Mouse (Mus musculus) adrenal gland (tissue): ENCODE data around the gene Tmem171.

Source experiments
- intact Hi-C: fragments of 180-260 bp; cut with DNase I; formaldehyde crosslinking; loops from one replicate; pipeline ENCODE4 v1.15.1; 2025
- long read RNA-seq, 2 experiments: library from polyadenylated mRNA; unstranded; transcript quantifications; one replicate each; pipeline ENCODE4 v2.0.0; 2020; ENCODE audit warnings: borderline replicate concordance in 1 of 2; ENCODE audit not compliant: insufficient replicate concordance in 1 of 2

Gene Tmem171
- long read RNA-seq, experiment 1: 0 reads
- long read RNA-seq, experiment 2: 0 reads

DNA sequence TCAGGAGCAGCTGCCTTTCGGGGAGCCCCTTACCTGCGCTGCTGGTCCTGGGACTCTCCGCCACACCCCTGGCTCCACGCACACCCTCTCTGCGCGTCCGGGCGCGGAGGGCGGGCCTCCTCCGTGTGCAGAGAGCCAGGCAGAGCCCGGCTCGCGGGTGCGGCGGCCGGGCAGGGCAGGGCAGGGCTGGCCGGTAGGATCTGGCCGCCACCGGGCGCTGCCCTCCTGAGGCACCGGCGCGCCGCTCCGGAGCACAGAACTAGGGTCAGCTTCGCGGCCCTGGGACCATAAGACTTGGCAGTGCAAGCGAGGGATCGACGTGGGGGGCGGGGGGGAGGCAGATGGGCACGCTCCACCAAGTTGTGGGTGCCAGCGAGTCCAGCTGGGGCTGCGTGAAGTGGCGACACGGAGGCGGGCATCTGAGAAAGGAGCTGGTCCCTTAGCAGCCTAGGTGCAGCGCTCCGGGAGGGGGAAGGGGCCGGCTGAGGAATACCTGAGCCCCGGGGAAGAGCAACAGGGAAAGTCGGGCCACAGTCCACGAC lies at the start of gene Tmem171:
Gene Tmem171, minus strand, starts transcription at position 62 of the 542 bp plus-strand sequence.
- intact Hi-C loops: no loop called here

DNA sequence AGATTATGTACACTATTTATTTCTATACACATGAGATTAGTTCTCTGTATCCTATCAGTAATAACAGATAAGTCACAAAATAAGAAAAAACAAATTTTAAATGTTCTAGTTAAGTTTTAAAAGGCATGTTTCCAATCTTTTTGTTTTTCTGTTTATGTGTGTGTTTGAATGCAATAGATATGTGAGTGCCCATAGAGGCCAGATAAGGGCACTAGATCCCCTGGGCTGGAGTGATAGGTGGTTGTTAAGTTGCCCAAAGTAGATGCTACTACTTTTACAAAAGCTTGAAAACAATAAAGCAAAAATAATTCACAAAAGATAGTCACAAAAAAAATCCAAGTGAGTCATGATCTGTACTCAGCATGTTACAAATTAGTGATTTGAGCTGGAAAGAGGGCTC lies 49.2 kb upstream of the Tmem171 start:
- intact Hi-C loops: no loop called here

DNA sequence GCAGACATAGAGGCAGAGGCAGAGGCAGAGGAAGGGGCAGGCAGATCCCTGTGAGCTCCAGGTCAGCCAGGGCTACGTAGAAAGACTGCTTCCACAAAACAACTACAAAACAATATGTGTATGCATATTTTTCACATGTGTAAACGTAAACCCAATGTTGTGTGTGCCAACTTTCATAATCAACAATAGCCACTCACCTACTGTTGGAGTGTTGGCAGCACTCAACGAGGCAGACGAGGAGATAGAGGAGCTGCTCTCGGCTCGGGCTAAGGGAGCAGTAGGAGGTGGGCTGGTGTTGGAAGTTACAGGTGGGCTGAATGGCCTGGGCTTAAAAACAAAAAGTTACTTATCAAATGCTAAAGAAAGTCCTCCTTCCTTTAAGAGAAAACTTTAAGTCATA lies 48.6 kb upstream of the Tmem171 start:
- intact Hi-C loops: no loop called here

DNA sequence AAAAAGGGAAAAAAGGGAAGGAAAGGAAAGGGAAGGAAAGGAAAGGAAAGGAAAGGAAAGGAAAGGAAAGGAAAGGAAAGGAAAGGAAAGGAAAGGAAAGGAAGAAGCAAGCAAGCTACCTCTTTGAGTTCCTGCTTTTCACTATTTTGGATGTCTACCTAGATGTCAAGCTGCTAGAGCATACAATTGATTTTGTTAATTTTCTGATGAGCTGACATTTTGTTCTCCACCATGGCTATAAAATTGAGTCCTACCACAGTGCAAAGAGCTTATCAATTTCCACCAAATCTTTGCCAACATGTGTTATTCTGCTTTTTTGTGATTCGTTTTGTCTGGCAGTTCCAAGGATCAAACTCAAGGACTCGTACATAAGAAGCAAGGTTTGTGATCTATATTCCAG lies 43.6 kb upstream of the Tmem171 start:
- intact Hi-C loops: no loop called here

DNA sequence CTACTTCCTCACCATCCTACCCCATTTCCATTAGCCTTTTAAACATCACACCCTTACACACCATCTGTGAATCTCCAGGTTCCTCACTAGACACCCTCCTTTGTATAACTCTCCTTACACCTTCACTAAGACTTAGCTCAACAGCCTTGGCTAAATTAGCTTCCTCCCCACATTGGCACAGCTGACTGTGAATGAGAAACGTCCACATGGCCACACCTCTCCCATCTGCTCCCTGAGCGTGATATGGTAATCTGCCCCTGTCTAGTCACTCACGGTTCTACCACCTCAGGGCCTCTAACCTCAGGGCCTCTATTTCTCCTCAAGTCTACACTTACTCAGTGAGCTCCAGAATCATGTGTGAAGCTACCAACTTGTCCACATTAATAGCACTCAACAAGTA lies 38.7 kb upstream of the Tmem171 start:
- intact Hi-C loops: no loop called here

DNA sequence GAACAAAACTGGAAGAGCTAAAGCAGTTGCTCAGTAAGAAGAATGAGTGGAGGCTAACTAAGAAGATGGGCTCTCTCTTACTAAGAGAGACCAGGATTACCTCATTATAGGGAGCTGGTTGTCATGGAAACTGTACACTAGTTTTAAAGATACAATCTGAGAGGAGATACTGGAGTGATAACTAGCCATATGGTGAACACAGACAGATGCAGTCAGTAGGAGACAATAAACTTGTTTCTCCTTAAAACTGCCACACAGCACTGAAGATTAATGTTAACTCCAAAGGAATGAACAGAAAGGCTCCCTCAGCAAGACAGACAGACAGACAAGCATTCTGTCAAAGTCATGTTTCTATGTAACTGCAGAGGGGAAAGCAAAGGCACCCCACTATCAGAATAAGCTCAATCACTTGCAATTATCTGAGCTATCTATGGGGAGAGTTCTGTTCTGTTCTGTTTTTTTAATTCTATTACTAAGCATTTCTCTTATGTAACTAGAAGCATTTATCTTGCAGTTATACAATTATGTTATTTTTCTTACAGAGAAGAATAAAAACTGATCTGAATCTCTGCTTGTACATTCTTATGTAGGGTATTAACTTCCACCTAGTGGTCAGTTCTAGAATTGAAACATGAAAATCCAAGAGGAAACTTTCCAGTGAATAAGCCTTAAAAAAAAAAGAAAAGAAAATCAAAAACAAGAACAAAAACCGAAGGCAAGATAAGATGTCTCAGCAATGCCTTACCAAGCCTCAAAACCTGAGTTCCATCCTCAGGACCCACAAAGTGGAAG lies 34.8 kb upstream of the Tmem171 start:
- intact Hi-C loops: loop anchor here (10.0 kb wide), 1 partner anchor 135 kb away; no protein-coding TSS in a partner anchor

DNA sequence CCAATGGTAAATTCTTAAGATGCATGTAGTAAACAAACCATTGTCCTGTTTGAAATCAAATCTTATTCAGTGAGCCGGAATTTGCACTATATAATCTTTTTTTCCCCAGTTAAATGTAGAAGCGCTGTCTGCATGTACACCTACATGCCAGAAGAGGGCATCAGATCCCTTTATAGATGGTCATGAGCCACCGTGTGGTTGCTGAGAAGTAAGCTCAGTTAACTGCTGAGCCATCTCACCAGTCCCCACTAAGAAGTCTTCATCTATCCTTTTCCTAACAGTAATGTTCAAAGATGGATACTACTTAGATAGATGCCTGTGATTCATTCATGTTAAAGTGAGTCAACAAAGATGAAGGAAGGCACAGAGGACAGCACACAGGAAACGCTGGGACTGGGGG lies 31.9 kb upstream of the Tmem171 start:
- intact Hi-C loops: loop anchor here (10.0 kb wide), 1 partner anchor 132 kb away; no protein-coding TSS in a partner anchor

DNA sequence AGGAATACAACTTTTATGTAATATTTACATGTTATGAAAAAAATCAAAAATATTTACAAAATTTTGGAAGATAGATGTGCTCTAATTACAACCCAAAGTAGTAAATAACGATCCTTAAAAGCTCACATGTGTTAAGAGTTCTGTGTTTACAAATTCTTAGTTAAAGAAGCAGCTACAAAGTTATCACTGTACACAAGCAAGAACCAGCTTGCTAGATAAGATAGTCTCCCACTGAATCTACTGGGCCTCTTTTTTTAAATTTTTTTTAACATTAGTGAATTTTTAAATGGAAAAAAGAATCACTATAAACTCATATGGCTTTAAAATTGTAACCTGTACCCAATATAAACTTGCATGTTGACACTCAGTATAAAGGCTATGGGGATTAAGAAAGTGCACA lies 28.8 kb upstream of the Tmem171 start:
- intact Hi-C loops: loop anchor here (10.0 kb wide), 1 partner anchor 129 kb away; no protein-coding TSS in a partner anchor

DNA sequence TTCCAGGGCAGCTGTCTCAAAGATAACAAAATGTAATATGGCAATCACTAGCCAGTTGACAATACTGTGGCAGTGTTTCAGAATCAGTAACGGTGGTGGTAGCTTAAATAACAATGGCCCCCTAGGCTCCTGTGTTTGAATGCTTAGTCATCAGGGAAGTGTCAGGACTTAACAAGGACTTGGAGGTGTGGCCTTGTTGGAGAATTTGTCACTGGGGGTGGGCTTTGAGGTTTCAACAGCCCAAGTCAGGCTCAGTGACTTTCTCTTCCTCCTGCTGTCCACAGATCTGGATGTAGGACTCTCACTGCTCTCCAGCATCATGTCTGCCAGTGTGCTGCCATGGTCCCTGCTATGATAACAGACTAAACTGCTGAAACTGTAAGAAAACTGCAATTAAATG lies 27.7 kb upstream of the Tmem171 start:
- intact Hi-C loops: loop anchor here (10.0 kb wide), 1 partner anchor 127 kb away; no protein-coding TSS in a partner anchor

DNA sequence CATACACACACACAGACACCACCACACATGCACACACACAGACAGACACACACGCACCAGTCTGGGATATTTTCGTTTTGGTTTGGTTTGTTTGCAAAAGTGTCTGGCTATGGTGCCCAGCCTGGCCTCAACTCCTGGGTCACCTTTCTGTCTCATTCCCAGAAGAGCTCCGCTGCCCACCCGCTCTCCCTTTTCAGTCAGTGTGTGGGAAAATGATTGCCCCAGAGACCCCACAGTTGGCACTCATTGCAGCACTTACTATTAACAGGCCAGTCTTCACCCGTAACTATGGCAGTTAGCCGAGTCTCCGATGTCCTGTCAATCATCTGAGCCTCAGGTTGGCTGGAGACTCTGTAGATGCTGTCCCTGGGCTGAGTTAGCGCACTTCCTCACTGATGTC lies 21.5 kb upstream of the Tmem171 start:
- intact Hi-C loops: no loop called here

DNA sequence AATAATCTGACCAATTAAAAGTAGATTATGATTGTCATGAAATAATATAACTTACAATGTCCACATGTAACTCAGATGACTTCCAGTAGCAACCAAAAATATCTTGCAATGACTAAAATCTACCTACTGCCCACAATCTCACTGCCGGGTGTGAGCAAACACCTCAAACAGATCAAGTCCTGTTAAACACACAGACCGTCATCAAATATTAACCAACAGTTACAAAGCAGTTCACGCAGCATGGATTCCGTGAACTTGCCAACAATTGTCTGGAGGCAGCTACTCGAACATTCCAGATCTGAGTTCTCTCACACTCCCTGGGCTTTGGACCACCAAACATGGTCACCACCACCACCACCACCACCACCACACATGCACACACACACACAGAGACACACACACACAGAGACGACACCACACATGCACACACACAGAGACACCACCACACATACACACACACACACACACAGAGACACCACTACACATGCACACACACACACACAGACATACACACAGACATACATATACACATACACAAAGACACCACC lies 20.9 kb upstream of the Tmem171 start:
- intact Hi-C loops: no loop called here

DNA sequence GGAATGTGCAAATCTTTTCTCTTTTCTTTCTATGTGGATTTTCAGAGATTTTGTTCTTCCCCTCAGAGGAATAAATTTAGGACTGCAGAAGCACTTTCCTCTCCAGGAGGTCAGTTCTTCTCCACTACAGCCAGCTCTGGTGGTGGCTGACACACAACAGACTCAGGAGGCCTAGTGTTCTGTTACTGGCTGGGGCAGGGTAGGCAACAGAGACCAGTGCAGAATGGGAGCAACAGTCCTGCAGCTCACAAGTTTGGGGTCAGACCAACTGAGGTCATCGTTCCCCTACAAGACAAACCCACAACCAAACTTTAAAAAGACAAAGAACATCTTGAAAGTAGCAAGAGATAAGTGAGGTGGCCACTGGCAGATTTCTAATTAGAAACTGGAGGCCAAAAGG lies 16.0 kb upstream of the Tmem171 start:
- intact Hi-C loops: no loop called here

DNA sequence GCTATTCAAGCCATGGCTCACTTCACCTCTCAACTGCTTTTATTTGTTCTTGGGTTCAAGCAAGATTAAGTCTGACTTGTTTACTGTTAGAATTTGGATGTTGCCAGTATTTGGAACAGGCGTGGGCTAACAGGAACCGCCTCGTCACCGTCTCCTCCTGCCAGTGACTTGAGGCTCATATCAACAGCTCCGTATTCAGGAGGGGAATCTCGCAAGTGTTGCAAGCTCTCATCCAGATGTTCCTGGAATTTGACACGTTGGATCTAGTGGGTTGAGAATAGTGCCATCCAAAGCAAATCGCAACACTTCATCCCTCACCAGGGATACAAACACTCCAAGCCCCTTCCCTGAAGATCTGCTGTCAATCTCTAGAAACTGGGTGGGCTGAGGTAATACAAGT lies 15.6 kb upstream of the Tmem171 start:
- intact Hi-C loops: no loop called here

DNA sequence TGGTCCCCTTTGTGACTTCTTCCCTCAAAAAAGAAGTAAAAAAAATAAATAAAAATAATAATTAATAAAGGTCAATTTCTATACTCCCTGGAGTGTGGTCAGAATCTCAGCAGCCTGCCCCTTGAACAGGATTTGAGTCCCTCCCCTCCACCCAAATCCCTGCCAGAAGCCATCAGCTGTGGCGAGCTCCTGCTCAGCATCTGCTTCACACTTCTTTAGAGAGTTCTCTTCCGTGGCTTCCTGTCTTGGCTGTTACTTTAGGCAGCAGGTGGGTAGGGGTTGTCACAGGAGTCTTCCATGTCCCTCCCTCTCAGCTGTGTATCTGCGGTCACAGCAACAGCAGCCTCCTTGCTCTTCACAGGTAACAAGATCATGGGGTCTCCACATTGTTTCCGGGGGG lies 10.9 kb upstream of the Tmem171 start:
- intact Hi-C loops: no loop called here

DNA sequence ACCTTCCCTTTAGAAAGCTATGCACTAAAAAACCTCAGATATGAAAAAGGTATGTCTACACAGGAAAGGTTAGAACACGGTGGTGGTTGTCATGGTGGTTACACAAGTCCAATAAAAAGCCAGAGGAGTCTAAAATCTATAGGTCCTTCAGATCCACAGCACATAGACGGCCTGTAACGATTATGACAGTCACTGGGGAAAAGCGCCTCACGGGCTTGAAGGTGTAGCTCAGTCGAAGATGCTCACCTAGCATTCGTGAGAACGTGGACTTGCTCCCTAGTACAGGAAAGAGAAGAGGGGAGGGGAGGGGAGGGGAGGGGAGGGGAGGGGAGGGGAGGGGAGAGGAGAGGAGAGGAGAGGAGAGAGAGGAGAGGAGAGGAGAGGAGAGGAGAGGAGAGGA lies 9.2 kb upstream of the Tmem171 start:
- intact Hi-C loops: no loop called here

DNA sequence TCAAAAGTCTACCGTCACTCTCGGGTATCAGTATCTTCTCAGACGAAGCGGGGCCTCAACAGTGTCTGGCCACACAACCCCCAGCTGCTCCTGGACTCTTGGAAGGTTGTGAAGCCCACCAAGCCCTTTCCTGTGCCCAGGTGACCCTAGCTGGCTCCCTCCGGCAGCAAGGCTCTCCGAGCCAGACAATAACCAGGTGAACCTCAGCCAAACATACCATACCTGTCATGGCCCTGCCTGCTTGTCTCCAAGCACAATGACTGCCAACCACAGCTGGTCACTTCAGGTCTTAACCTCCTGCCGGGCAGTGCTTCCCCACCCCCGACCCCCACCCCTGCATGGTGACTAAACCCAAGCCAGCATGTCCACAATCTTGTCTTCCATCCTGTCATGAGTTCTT lies 7.7 kb upstream of the Tmem171 start:
- intact Hi-C loops: no loop called here

DNA sequence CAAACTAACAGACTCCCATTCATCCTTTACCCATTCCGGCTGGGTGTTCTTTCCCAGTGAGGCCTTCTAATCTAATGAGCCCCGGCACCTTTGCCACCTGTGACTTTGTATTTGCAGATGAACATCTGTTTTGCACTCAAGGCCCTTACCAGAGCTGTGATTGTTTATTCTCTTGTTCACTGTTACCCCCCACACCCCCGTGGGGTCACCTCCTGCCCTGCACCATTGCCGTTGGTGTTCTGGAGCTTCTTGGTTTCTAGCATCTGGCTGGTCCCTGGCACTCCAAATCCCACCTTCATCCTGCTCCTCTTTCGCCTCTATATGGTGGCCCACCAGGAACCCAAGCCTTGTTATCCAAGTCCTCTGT lies 6.7 kb upstream of the Tmem171 start:
- intact Hi-C loops: no loop called here

DNA sequence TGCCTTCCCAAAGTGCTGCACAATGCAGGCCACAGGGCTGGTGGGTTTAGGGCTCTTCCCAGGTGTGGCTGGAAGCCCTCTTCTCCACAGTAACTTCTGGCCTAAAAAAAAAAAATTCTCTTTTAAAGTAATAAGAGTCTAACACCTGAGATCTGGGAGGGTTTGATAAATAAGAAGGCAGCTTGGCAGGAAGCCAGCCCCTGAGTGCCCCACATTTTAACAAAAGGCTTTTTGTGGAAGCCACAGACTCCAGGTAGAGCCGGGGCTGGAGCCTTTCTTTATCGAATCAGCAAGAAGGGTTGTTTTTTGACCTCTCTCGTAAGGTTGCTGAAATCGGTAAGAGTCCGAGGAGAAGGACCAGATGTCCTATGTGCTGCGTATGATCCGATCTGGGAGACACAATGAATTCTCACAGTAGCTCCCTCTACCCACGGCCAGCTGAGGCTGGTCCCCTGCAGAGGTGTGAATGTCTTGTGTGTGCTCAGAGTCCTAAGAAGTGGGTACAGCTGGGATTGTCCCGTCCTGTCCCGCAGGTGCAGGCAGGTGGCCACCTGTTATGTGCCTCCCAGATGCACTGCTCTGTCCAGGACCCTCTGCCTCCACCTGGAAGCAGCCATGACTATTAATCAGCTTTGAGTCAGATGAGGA lies 6.2 kb upstream of the Tmem171 start:
- intact Hi-C loops: no loop called here

DNA sequence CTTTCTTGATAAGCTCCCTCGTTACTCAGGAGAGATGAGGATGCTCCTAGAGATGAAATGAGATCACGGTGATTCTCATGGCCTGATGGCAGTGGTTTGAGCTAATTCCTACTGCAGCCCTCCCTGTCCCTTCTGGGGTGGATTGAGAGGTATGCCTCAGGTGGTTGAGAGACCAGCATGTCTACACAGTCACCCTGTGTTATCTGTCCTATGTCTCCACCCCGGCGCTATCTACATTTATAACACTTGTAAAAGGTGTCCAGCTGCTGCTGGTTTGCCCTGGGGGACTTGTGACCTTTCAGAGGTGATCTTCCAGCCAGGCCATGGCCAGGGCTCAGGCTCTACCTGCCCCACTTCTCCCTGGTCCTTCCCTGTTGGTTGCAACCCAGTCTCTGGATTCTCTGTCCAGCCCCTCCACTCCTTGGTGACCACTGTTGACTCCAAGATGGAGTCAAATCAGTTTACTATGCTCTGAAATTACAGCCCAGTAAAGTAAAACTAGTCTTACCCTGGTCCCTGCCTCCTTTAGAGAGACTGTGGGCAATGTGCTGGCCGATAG lies 5.4 kb upstream of the Tmem171 start:
- intact Hi-C loops: no loop called here

DNA sequence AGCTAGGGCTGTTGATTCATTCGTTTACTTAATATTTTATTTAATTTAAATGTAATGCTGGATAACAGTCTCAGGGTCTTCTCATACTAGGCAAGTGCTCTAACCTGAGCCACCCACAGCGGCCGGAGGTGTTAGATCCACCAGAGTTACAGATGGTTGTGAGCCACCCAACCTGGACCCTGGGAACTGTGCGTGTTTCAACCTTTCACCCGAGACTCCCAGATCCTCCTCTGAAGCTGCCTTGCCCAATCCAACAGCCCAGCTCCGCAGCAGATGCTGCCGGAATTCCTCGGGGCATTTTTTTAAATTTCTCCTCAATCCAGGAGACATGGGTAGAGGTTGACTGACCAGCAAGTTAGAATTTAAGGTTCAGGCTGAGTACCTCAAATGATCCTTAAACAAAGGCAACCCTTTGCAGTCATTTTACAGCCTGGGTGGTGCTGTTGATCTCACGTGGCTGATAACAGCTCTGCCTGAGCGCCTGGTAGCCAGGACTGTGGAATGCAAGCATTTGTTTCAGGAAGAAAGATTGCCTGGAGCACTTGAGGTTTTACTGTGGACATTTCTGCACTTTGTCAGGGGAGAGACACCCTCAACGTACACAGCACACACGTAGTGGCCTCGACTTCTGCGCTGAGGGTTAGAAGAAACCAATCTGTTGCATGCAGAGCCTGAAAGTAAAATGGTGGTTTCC lies 4.6 kb upstream of the Tmem171 start:
- intact Hi-C loops: no loop called here

DNA sequence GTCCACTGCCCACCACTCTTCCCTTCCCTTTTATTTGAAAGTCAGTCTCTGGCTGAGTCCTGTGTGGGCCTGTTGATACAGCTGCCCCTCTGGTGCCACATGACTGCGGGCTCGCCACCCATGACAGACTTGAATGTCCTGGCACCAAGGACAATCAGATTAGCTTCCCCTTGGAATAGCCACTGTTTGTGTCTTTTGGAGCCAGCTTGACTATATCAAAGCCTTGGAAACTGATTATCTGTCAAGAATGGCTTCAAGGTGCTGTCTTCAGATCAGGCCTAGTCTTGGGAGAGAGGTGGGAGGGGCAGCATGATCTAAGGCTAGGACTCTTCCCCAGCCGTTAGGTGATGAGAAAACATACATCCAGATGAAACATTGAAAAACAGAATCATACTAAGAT lies 2.1 kb upstream of the Tmem171 start:
- intact Hi-C loops: no loop called here
